Mouse (Mus musculus) lung, postnatal 36 days (tissue): ENCODE data around the gene Maml3.
A peak's percentile ranks its signal among the peaks of the same experiment; 100 is the strongest.

Experiments
- DNase-seq: peaks from one replicate; pipeline ENCODE4 v3.0.0; 2022; ENCODE audit warnings: mixed read lengths

Gene Maml3

GRCm38 (mm10) chr3:51816517-51817285, 288.2 kb downstream of the Maml3 start:
- DNase-seq: no peak

DNA sequence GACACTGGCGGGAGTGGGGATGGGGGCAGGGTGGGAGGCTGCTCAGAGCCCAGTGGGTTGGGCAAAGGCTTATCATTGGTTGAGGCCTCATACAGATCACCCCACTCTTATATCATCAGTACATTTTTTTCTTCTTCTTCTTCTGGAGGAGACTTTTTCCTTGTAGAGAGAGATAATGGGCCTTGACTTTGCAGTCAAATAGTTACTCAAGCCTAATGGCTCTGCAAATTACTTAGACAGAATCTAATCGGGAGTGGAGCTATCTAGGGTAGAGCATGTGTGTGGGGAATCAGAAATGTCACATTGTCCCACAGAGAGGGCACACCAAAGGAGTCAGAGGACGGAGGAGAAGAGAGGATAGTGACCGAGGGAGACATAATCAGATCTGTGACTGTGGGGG, 290.8 kb downstream of the Maml3 start:
- no peak for DNase-seq

- no peak for DNase-seq
Measured at GRCm38 (mm10) chr3:51813186-51813585, 291.7 kb downstream of the Maml3 start.

- DNase-seq: no peak
Measured at GRCm38 (mm10) chr3:51810731-51811130, 294.1 kb downstream of the Maml3 start.

DNA sequence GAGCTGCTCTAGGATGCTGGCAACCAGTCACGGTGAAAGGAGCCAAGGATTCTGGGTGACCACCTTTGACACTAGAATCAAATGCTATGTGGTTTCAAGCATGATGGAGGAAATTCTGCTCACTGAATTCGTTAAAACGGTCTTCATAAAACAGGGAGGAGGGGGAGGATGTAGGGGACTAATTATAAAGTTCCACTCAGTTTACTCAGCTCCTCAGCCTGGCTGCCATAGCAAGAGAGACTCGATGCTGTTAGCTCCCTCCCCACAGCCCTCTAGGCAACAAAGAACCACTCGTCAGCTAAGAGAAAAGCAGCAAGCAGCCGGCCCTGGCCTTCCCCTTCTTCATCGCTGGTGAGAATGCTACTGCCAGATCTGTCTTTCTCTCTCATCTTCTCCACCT, 295.1 kb downstream of the Maml3 start:
- no peak for DNase-seq

GRCm38 (mm10) chr3:51807981-51808870, 296.6 kb downstream of the Maml3 start:
- peak; percentile 42 for DNase-seq

- DNase-seq: no peak
Measured at GRCm38 (mm10) chr3:51805488-51806318, 299.2 kb downstream of the Maml3 start.

- DNase-seq: no peak
Measured at GRCm38 (mm10) chr3:51803903-51804302, 301.0 kb downstream of the Maml3 start.

DNA sequence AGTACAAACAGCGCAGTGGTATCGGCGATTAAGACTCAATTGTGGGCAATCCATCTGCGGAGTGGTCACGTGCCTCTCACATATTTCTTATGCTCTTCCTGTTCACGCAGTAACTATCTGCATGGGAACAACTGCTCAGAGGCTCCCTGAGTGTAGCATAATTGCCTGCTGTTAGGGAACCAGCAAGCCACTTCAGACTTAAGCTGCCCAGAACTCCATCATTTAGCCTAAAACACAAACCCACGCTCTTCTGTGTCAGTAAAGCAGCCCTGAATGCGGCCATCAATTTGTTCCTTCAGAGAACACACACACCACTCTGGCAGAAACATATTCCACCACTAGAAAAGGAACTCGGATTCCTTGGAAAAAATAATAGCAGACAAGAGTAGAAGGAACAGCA, 305.2 kb downstream of the Maml3 start:
- no peak for DNase-seq

DNA sequence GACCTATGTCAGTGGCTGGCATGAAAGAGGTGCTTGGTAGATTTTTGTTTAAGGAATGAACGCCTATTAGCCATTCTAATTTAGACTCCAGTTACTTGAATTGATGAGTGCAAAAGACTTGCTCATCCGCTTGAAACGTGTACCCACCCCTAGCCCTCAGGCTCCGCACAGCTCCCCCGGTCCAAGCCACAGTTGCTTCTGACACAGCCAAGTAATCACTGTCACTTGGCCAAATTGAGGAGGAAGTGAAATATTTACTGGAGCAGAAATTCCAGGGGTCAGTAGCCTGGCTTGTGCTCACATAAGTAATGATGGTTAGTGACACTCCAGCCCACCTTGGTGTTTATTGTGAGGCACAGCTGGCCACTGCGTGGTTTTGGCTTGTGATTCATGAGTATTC, 308.0 kb downstream of the Maml3 start:
- DNase-seq: peak; percentile 50

- peak; percentile 56 for DNase-seq
Measured at GRCm38 (mm10) chr3:51796219-51796828, 308.6 kb downstream of the Maml3 start.

GRCm38 (mm10) chr3:51791542-51791941, 313.3 kb downstream of the Maml3 start:
- no peak for DNase-seq

DNA sequence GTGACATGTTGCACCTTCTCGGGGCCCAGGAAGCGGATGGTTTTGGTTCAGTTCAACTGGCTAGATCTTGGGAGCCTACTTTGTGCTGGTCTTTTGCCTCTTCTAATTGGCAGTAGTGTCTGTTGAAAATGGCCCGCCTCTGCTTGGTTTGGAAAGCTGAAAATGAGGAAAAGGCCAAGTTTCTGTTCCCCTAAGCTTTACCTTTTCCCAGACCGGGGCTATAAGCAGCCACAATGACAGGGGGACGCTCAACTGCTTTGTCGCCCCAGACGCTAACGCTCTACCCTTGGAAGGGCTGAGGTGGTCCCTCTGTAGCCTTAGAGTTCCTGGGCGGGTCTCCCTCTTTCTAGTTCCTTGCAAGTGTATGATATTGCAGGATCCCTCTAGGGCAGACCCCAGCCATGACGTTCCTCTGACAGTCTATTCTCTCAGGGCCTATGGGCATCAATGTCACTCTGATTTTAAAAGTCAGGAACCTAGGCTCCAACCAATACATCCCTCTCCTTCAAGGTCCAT, 315.4 kb downstream of the Maml3 start:
- DNase-seq: no peak

DNA sequence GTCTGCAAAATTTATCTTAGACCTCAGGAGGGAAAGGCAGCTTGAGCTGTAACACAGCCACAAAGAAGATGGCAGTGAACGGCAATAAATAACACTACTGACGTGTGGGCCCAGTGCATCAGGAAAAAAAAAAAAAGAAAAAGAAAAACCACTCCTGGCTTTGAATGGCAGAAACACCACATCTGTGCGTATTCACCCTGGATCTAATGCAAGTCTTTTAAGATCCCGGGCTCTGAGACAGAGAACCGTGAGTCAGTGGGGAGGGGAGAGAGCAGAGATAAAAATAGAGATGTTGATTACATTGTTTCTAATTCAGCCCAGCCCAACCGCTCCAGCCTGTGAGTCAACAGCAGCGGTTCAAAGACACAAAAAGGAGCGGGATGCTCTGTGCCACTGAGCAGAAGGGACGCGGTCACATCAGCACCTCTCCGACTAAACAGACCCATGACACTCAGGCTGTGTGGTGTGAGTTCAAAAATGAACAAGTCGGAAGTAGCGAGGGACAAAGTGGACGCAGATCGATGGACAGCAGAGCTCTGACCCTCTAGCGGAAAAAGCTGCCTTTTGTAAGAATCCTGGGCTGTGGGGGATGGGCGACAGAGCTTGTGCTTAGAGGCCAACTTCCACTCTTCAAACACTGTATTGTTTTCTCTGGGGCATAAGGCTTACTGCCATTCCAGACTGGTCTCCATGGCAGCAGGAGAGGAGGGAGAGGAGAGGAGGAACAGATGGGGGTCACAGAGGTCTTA, 316.1 kb downstream of the Maml3 start:
- peak; percentile 71 for DNase-seq

DNA sequence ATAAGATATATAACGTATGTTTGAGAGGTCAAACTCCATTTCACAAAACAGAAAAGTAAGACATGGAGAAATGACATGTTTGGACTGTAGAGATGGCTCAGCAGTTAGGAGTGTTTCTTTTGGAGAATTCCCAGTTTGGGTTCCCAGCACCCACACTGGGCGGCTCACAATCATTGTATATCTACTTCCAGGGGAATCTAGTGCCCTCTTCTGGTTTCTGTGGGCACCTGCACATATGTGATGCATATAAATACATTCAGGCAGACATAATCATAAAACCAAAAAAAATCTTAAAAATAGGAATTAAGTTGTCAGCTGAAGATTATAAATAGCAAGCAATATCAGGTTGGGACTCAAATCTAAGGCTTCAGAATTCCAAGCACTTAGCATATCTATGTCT, 316.9 kb downstream of the Maml3 start:
- no peak for DNase-seq

DNA sequence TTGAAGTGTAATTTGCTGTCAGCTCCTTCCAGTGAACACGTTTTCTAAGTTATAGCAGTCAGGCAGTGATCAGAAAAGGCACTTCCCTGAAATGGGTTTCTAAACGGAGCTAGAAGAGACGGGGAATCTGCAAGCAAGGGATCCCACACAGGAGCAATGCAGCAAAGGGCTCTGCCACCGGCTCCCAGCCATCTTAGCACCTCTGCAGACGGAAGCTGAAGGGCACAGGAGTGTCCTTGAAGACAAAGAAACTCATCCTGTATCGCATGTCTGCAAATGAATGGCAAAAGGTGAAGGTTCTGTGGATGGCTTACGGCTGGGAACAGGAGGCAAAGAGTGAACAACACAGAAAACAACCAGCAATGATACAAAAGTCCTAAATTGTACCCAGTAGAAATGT, 319.1 kb downstream of the Maml3 start:
- DNase-seq: no peak

DNA sequence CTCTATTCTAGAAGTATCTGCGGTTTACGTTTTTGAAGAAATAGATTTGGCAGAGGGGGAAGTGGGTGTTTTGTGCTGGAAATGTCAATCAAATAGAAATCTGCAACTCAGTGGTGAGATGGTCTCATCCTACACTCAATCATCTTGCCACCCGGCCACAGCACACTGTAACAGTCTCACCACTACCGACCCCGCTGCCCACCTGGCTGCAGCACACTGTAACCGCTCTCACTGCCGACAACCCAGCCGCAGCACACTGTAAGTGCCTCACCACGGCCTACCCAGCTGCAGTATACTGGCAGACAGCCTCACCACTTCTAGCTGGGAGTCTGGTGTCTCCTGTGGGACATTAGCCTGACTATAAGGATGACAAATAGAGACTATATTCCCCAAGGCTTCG, 322.7 kb downstream of the Maml3 start:
- no peak for DNase-seq

- peak; percentile 32 for DNase-seq
Measured at GRCm38 (mm10) chr3:51778738-51779592, 325.9 kb downstream of the Maml3 start.

GRCm38 (mm10) chr3:51778179-51778578, 326.7 kb downstream of the Maml3 start:
- DNase-seq: no peak

GRCm38 (mm10) chr3:51776018-51776611, 328.8 kb downstream of the Maml3 start:
- no peak for DNase-seq
